Mouse (Mus musculus) C2C12 (cell line): ENCODE results near the gene Flcn.

Experiments used
- CEBPB ChIP-seq: IDR thresholded peaks from one replicate; pipeline ENCODE4 v1.6.1; 2011; ENCODE audit warnings: low read depth, mild to moderate bottlenecking, control low read depth, moderate library complexity
- CTCF ChIP-seq: IDR thresholded peaks from one replicate; pipeline ENCODE4 v1.5.1; 2011; ENCODE audit not compliant: control insufficient read depth, insufficient read depth, insufficient read length
- FOSL1 ChIP-seq: IDR thresholded peaks from one replicate; pipeline ENCODE4 v1.8.0; 2011; ENCODE audit warnings: mild to moderate bottlenecking, low read length; ENCODE audit not compliant: poor library complexity, insufficient read depth, severe bottlenecking
- MAX ChIP-seq: IDR thresholded peaks from one replicate; pipeline ENCODE4 v1.6.1; 2011; ENCODE audit warnings: mild to moderate bottlenecking, control low read depth
- MYOD1 ChIP-seq: IDR thresholded peaks from one replicate; pipeline ENCODE4 v1.6.1; 2011; ENCODE audit warnings: low read depth; ENCODE audit not compliant: control insufficient read depth, insufficient read length
- USF1 ChIP-seq: IDR thresholded peaks from one replicate; pipeline ENCODE4 v1.6.1; 2011; ENCODE audit warnings: low read depth, mild to moderate bottlenecking, control low read depth, moderate library complexity

GRCm38 (mm10) chr11:59756351-59756750 lies 53.5 kb downstream of the Flcn start:
- TF ChIP-seq CTCF (no peak), MAX (no peak), CEBPB (no peak), FOSL1 (no peak), USF1 (no peak), MYOD1 (no peak)
